In the genomic region with DNA sequence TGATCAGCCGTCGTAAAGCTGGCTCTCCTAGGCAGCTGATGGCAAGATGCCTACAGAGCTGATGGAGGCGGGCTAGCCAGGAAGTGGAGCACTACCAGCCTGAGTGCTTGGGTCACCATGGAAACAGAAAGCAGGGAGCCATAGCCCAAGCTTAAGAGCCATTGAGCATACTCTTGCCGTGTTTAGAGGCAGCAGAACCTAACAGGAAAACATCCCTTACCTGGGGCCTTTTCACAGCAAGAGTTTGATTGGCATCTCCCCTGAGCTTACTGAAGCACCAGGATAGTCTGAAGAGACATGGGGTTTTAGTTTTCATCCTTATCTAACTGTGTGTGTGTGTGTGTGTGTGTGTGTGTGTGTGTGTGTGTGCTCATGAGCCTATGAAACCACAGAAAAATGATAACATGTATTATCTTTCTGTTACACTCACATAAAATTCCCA, we compare ENCODE assay signal across 9 mouse cellular contexts. TPM values are rescaled to one million over a fixed set of nuclear protein-coding genes. Genes with fewer than 3 reads are reported as not detected.
DNase-seq lines count a peak whose midpoint lies in the region; ATAC-seq lines count a peak whose summit lies in the region.
"Had no signal": no experiment of that assay in that cellular context is flagged by ENCODE, and none has a peak within 500 bp of the region (broad histone marks: within the 10 kb centered on the region; RNA-seq: fewer than 3 reads in every experiment).

No protein-coding gene starts in this region.

- no peak overlapping the region for H3K9ac ChIP-seq in hindbrain, embryonic 15.5 days
- no peak overlapping the region for H3K9ac ChIP-seq in hindbrain, embryonic 11.5 days (ENCODE audit: low read depth, low read length)

- H3K36me3 ChIP-seq in hindbrain, embryonic 15.5 days = no peaks in the 10 kb centered on the region
- H3K36me3 ChIP-seq in hindbrain, embryonic 11.5 days (ENCODE audit: control insufficient read depth, insufficient read depth, low read length) = no peaks in the 10 kb centered on the region
- H3K36me3 ChIP-seq: heart, embryonic 10.5 days had no signal

- no peak overlapping the region for H3K27ac ChIP-seq in hindbrain, embryonic 15.5 days (replicated peaks)
- H3K27ac ChIP-seq in hindbrain, embryonic 11.5 days (ENCODE audit: low read depth, low read length) = no peak overlapping the region
- H3K27ac ChIP-seq: heart, embryonic 10.5 days had no signal

- H3K27me3 ChIP-seq in hindbrain, embryonic 15.5 days = no peaks in the 10 kb centered on the region
- no peaks in the 10 kb centered on the region for H3K27me3 ChIP-seq in hindbrain, embryonic 11.5 days (ENCODE audit: control insufficient read depth, insufficient read depth, low read length)

- WGBS in hindbrain, embryonic 15.5 days = 21% methylated on average over 4 of the region's 4 CpGs
- WGBS in hindbrain, embryonic 11.5 days = 69% methylated on average over 4 of the region's 4 CpGs

- ATAC-seq in hindbrain, embryonic 15.5 days (ENCODE audit: low FRiP score, low read depth) = peak; percentile 85
- ATAC-seq in hindbrain, embryonic 11.5 days (ENCODE audit: low FRiP score) = no peak

- peaks cover 5% of the 10 kb centered on the region; the same call in 1 of the 2 replicates for H3K4me1 ChIP-seq in hindbrain, embryonic 15.5 days (replicated peaks)
- no peaks in the 10 kb centered on the region for H3K4me1 ChIP-seq in hindbrain, embryonic 11.5 days (replicated peaks; ENCODE audit: control insufficient read depth, insufficient read depth, low read length)

- H3K4me3 ChIP-seq in hindbrain, embryonic 15.5 days = no peak overlapping the region
- no peak overlapping the region for H3K4me3 ChIP-seq in hindbrain, embryonic 11.5 days (ENCODE audit: low read depth, low read length)
- H3K4me3 ChIP-seq: heart, embryonic 10.5 days had no signal

- H3K9me3 ChIP-seq in hindbrain, embryonic 15.5 days = no peaks in the 10 kb centered on the region
- H3K9me3 ChIP-seq in hindbrain, embryonic 11.5 days (ENCODE audit: control insufficient read depth, low read length) = no peaks in the 10 kb centered on the region
- H3K9me3 ChIP-seq: heart, embryonic 10.5 days had no signal

- no peak for DNase-seq in hindbrain, embryonic 11.5 days (ENCODE audit: low spot score)
- DNase-seq in layer of hippocampus, adult 8-10 months (ENCODE audit: low spot score in 2 of 2) = peak; percentile 72 to 73
- DNase-seq in lung, postnatal 10 days = peak; percentile 53
- peak; percentile 66 for DNase-seq in right cerebral cortex, postnatal 4 days
- no peak for DNase-seq in heart, postnatal 4 days
- DNase-seq in T-cell, adult 2 months (ENCODE audit: low spot score) = no peak
- DNase-seq in adrenal gland, adult 8-10 months = no peak

- no peak overlapping the region for H3K4me2 ChIP-seq in hindbrain, embryonic 15.5 days
- no peak overlapping the region for H3K4me2 ChIP-seq in hindbrain, embryonic 11.5 days (replicated peaks; ENCODE audit: low read depth, low read length)

RNA-seq across cellular contexts. Expression of gene Esyt3, which starts 13.0 kb away (rescaled TPM):
- 0.76 and 0.87 TPM in 2 replicates for polyA plus RNA-seq in hindbrain, embryonic 15.5 days (2015; fragmentation: Nextera tagmentation; extraction: Ambion mirVana)
- 0.15 and 0.36 TPM in 2 replicates for polyA plus RNA-seq in hindbrain, embryonic 11.5 days (2014; fragmentation: Nextera tagmentation; extraction: Ambion mirVana)
- total RNA-seq in layer of hippocampus, adult 8-10 months (2022) = 1 to 10 TPM; 1.4 to 4.0 (median 2.6) TPM
- 1 to 10 TPM in 1 of 2 experiments, under 1 TPM in 1; 0.77 to 1.2 TPM for total RNA-seq in heart, postnatal 4 days (2021)
- 1 to 10 TPM in 2 of 4 experiments, under 1 TPM in 2; 0.78 to 1.6 (median 1.0) TPM for total RNA-seq in adrenal gland, adult 8-10 months (2022)

Comparison
In these comparisons a context has a peak if more than half of its experiments do, and no peak if none do; other contexts are left out.
1. DNase-seq: peak in layer of hippocampus, adult 8-10 months (2 of 2), lung, postnatal 10 days (single experiment) and right cerebral cortex, postnatal 4 days (single experiment); none in hindbrain, embryonic 11.5 days (single experiment), heart, postnatal 4 days (single experiment), T-cell, adult 2 months (single experiment) and adrenal gland, adult 8-10 months (single experiment).